Mouse (Mus musculus) frontal cortex, postnatal 36 days (tissue): ENCODE results near the gene Ppm1l.

Experiments
- DNase-seq, 2 experiments: peaks; one replicate each; pipeline ENCODE4 v3.0.0; 2022; ENCODE audit warnings: low spot score in 2 of 2

The Ppm1l gene

GRCm38 (mm10) chr3:69490981-69491681 is 174.5 kb downstream of the Ppm1l start:
- DNase-seq, result no peak

DNA sequence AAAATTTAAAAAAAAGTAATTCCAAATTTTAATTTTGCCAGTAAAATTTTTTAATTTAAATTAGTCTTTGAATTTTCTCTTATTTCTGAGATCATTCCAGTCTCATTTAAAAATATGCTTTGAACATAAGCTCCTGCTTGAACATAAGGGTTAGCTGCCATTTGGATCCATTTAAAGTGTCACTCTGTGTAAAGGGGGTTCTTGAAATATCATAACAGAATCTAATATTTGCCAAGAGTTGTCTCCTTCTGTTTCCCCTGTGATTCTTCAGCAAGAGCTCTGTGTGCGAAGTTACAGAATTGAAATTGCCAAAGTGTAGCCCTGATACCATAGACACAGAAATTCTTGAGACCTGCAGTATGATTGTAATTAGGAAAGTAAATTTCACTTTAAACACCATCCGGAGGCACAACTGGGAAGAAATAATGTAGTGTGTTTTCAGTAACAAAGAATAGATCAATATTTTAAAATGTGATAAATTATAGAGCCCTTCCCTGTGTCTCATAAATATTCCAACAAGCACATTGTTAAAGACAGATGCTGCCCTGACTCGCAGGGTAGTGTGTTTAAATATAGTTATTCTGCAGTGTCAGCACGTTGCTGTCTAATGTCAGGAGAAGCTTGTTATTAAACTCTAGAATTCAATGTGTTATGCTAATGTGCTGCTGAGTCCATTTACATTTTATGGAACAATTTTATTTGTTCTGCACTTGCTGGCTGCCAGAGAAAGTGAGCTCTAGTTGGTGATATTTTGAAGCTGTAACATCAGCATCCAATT is 177.8 kb downstream of the Ppm1l start:
- no peak for DNase-seq

DNA sequence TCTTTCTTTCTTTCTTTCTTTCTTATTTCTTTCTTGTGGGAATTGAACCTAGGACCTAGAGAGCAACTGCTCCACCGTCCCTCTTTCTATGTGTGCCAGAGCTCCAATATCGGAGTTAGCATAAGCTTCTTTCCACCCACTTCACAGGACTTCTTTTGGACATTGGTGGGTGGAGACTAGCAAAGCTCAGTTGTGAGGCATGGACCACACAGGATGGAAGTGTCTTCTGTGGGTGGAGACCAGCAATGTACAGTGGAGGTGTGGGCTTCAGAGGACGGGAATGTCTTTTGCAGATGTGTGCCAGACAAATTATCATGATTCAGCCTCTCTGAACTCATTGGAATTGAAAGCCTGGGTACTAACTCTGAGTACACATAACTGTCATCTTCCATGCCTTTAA is 180.5 kb downstream of the Ppm1l start:
- peak; percentile 43 to 61 for DNase-seq

- no peak for DNase-seq
Observed at GRCm38 (mm10) chr3:69502009-69502408, 185.3 kb downstream of the Ppm1l start.

DNA sequence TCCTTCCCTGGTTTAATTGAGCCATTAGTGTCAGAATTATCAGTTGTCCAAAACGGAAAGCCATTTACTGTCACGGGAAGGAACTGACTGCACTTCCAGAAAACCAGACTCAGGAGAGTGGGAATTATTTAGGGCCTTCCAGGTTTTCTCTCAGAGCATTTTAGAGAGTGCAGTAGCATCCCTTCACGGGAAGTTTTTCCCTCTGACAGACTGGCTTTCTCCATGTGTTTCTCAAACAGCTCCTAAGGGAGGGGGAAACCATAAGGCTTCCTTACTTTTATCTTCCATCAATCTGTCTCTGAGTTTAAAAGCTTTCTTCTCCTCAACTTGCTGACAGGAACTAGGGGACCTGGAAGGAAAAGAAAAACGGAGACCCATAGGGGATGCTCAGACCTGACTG is 185.9 kb downstream of the Ppm1l start:
- DNase-seq, result no peak

DNA sequence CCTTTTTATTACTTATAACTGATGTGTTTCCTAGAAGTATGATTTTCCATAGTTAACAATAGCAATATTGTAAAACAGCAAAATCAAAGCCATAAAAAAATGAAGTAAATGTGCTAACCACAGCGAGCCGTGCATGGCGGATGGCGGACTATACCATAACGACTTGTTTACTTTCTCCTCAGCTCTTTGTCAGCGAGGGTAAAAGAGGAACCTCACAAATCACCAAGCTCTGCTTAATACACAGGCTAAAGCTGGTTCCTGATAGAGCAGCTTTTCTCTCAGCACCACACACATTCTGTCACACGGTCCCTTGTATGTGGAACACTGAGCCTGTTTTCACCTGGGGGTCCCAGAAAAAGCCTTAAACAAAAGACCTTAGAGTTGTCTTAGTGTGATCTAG is 188.4 kb downstream of the Ppm1l start:
- DNase-seq, result no peak

GRCm38 (mm10) chr3:69506352-69506751 is 189.7 kb downstream of the Ppm1l start:
- DNase-seq, result no peak

GRCm38 (mm10) chr3:69509411-69509952 is 192.8 kb downstream of the Ppm1l start:
- DNase-seq, result no peak

DNA sequence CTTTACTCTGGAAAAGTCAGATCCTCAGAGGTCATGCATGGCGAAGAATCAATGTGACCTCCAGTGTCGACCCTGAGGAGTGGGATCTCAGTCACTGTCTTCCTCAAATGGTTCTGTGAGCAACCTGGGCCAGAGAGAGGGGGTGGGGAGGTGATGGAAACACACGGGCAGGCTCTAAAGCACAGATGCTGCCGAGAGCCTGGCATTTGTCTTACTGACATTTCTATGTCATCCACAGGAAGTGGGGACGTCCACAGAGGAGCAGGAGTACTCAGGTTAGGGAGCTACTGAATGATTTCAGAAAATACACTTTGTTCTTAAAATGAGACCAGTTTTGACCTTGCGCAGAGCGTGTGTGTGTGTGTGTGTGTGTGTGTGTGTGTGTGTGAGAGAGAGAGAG is 195.2 kb downstream of the Ppm1l start:
- no peak for DNase-seq

DNA sequence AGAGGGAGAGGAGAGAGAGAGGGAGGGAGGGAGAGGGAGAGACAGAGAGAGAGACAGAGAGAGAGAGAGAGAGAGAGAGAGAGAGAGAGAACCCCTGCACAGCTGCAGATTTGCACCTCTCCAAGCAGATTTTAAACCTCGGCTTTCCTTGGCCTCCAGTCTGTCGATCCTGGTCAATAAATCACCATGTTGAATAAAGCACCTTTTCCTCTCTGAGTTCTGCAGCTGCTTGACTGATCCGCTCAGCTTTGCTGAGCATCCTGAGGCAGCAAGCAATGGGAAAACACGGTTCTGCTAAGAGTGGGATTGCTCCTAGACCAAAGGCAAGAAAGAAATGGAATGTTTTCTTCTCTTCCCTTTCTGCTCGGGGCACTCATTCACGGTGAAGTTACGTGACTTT is 195.7 kb downstream of the Ppm1l start:
- DNase-seq, result no peak

DNA sequence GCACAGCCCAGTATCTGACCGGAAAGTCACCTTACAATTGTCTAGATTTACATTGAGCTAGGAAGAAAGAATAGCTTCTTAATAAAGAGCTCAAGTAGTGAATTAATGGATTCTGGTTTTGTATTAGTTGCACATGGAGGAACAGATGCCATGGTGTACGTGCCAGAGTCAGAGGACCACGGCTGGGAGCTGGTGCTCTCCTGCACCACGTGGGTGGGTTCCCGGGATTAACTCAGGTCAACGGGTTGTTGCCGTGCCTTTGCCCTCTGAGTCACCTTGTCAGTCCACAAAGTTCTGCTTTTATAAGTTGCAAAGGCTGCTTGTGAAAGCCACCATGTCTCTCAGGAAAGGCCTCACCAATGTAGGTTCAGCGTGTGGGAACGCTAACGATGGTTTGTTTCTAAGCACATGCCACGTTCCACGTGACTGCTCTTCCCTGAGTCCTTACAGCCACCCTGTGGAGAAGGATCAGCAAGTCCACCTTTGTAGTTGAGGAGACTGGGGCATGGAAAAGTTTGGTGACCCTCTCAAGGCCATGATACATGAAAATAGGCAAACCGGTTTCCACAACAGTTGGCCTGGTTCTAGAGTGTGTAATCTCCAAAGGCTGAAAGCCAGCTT is 199.2 kb downstream of the Ppm1l start:
- no peak for DNase-seq

DNA sequence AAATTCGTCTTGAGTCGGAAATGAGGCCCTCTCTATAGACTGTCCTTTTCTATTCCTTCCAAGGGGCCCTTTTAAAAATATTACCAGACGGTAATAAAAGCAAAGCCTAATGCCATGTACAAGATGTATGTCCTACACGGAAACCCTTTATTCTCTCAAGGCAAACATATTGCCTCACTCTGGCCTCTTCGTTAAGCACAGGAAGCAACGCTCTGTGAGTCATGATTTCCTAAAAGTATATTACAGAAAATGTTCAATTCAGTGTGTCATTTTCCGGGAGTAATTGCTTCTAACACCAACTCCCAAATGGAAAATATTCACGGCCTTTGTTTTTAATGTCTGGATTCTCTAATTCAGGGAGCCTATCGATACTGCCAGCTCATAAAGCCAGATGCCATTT is 202.5 kb downstream of the Ppm1l start:
- no peak for DNase-seq

GRCm38 (mm10) chr3:69519789-69520558 is 203.3 kb downstream of the Ppm1l start:
- DNase-seq, result no peak

- no peak for DNase-seq
Observed at GRCm38 (mm10) chr3:69522270-69522669, 205.6 kb downstream of the Ppm1l start.

GRCm38 (mm10) chr3:69524356-69525071 is 207.9 kb downstream of the Ppm1l start:
- DNase-seq, result no peak

DNA sequence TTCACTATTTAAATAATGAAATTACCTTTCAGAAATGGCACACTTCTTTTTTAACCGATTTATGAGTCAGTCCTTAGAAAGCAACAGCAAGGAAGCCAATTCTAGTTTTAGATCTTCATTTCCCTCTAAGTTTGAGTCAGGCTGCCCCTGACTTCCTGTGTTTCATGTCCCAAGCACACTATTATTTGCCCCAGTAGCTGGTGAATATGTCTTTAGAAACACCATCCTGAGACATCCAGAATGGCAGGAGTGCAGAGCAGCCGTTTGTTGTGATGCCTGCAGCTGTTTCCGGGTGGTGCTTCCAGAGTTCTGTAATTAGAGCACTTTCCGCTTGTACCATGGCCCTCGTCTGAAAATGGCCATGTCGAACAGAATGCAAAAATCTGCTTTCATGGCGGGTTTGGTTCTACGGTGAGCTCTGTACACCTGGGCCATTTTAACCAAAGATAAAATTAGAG is 208.4 kb downstream of the Ppm1l start:
- DNase-seq, result no peak

- DNase-seq, result no peak
Observed at GRCm38 (mm10) chr3:69527384-69527783, 210.7 kb downstream of the Ppm1l start.

- DNase-seq, result no peak
Observed at GRCm38 (mm10) chr3:69529576-69529975, 212.9 kb downstream of the Ppm1l start.

DNA sequence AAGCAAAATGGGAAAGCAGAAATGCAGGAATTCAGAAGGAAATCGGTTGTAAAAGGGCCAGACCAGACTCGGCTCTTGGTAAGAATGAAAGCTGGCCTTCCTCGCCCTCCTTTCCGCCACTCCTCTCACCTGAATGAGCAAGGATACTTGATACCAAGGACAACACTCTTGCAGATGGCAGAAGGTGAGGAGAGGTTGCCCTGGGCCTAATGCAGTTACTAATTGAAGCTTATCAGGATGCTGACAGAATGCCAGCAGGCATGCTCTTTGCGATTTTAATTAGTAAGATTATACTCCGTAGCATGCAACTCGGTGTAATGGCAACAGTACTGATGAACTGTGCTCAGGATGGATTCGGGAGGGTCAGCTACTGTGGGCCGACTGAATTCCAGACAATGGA is 214.8 kb downstream of the Ppm1l start:
- no peak for DNase-seq

DNA sequence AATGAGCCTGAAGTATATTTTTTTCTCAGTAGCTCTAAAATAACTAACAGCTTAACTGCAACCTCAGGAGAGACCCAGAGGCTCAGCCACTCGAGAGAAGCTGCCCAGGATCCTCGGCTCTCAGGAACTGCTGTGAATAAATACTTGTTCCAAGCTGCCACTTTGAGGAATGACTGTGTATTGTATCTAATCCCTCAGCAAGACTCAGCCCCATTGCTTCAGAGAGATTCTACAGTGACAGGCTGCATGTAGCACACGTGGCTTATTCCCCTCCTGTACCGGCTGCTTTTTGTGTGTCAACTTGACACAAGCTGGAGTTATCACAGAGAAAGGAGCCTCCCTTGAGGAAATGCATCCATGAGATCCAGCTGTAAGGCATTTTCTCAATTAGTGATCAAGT is 216.0 kb downstream of the Ppm1l start:
- DNase-seq, result no peak

DNA sequence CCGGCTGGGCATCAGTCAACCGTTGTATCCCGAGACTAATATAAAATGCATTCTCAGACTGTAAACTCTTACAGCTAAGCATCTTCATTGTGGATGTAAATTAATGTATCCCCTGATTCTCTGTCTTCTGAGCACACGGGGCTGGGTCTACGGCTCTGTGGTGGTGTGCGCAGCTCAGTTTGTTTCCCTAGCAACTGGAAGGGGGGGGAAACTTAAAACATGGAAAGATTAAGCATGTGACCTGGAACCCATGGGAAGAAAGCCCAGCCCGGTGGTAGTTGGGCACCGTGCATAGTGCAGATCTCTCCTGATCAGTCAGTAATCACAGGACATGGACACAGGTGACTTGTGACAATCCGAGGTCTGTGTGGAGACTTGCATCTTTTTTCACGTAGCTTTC is 218.8 kb downstream of the Ppm1l start:
- DNase-seq, result no peak
